Mouse (Mus musculus): ENCODE data around the gene Apbb1ip. TPM values are rescaled to one million over a fixed set of nuclear protein-coding genes. Genes with fewer than 3 reads are reported as not detected.

Apbb1ip gene
- polyA plus RNA-seq, 1 experiment: 3.5 TPM

GRCm38 (mm10) chr2:22749761-22750160 lies 24.1 kb upstream of the Apbb1ip start:
- TF ChIP-seq POLR2A (IDR thresholded peaks at IDR 0.05; ENCODE audit: extremely low read depth, insufficient read depth, low read length) (no peak), CTCF (IDR thresholded peaks at IDR 0.05; ENCODE audit: extremely low read depth, insufficient read depth, low read length) (no peak)
- no peaks in the 10 kb centered on the region for H3K4me1 ChIP-seq (ENCODE audit: control insufficient read depth, insufficient read depth, low read length)
- H3K4me3 ChIP-seq (ENCODE audit: insufficient read depth, low read length): no peak overlapping the region
- H3K27ac ChIP-seq (ENCODE audit: insufficient read depth, low read length): no peak overlapping the region

GRCm38 (mm10) chr2:22752492-22752891 lies 21.4 kb upstream of the Apbb1ip start:
- H3K27ac ChIP-seq (ENCODE audit: insufficient read depth, low read length): no peak overlapping the region
- no peaks in the 10 kb centered on the region for H3K4me1 ChIP-seq (ENCODE audit: control insufficient read depth, insufficient read depth, low read length)
- no peak overlapping the region for H3K4me3 ChIP-seq (ENCODE audit: insufficient read depth, low read length)
- no peak for TF ChIP-seq POLR2A (IDR thresholded peaks at IDR 0.05; ENCODE audit: extremely low read depth, insufficient read depth, low read length)
- no peak for TF ChIP-seq CTCF (IDR thresholded peaks at IDR 0.05; ENCODE audit: extremely low read depth, insufficient read depth, low read length)

- H3K4me1 ChIP-seq (ENCODE audit: control insufficient read depth, insufficient read depth, low read length): no peaks in the 10 kb centered on the region
- no peak for TF ChIP-seq POLR2A (IDR thresholded peaks at IDR 0.05; ENCODE audit: extremely low read depth, insufficient read depth, low read length)
- no peak for TF ChIP-seq CTCF (IDR thresholded peaks at IDR 0.05; ENCODE audit: extremely low read depth, insufficient read depth, low read length)
- H3K27ac ChIP-seq (ENCODE audit: insufficient read depth, low read length): no peak overlapping the region
Measured at GRCm38 (mm10) chr2:22753461-22754075, 20.3 kb upstream of the Apbb1ip start.

GRCm38 (mm10) chr2:22754222-22754824 lies 19.6 kb upstream of the Apbb1ip start:
- no peak overlapping the region for H3K27ac ChIP-seq (ENCODE audit: insufficient read depth, low read length)
- TF ChIP-seq CTCF (IDR thresholded peaks at IDR 0.05; ENCODE audit: extremely low read depth, insufficient read depth, low read length) (no peak), POLR2A (IDR thresholded peaks at IDR 0.05; ENCODE audit: extremely low read depth, insufficient read depth, low read length) (no peak)
- H3K4me3 ChIP-seq (ENCODE audit: insufficient read depth, low read length): no peak overlapping the region
- no peaks in the 10 kb centered on the region for H3K4me1 ChIP-seq (ENCODE audit: control insufficient read depth, insufficient read depth, low read length)

More at GRCm38 (mm10) chr2:22753461-22754075, 20.3 kb upstream of the Apbb1ip start:
- no peak overlapping the region for H3K4me3 ChIP-seq (ENCODE audit: insufficient read depth, low read length)

- TF ChIP-seq CTCF (IDR thresholded peaks at IDR 0.05; ENCODE audit: extremely low read depth, insufficient read depth, low read length) (no peak), POLR2A (IDR thresholded peaks at IDR 0.05; ENCODE audit: extremely low read depth, insufficient read depth, low read length) (no peak)
- Histone ChIP-seq H3K4me1 (ENCODE audit: control insufficient read depth, insufficient read depth, low read length) (no peaks in the 10 kb centered on the region), H3K27ac (ENCODE audit: insufficient read depth, low read length) (no peak overlapping the region), H3K4me3 (ENCODE audit: insufficient read depth, low read length) (no peak overlapping the region)
Measured at GRCm38 (mm10) chr2:22755561-22755960, 18.3 kb upstream of the Apbb1ip start.

- H3K4me1 ChIP-seq (ENCODE audit: control insufficient read depth, insufficient read depth, low read length): no peaks in the 10 kb centered on the region
- peak; percentile 64 for TF ChIP-seq CTCF (IDR thresholded peaks at IDR 0.05; ENCODE audit: extremely low read depth, insufficient read depth, low read length)
- no peak for TF ChIP-seq POLR2A (IDR thresholded peaks at IDR 0.05; ENCODE audit: extremely low read depth, insufficient read depth, low read length)
- H3K27ac ChIP-seq (ENCODE audit: insufficient read depth, low read length): no peak overlapping the region
- no peak overlapping the region for H3K4me3 ChIP-seq (ENCODE audit: insufficient read depth, low read length)
Measured at GRCm38 (mm10) chr2:22758310-22758972, 15.5 kb upstream of the Apbb1ip start.

GRCm38 (mm10) chr2:22760452-22760851 lies 13.4 kb upstream of the Apbb1ip start:
- Histone ChIP-seq H3K4me3 (ENCODE audit: insufficient read depth, low read length) (no peak overlapping the region), H3K4me1 (ENCODE audit: control insufficient read depth, insufficient read depth, low read length) (peaks cover 1% of the 10 kb centered on the region; the same call in 1 of the 2 replicates)
- TF ChIP-seq POLR2A (IDR thresholded peaks at IDR 0.05; ENCODE audit: extremely low read depth, insufficient read depth, low read length): no peak

GRCm38 (mm10) chr2:22761103-22761521 lies 12.8 kb upstream of the Apbb1ip start:
- no peak overlapping the region for H3K27ac ChIP-seq (ENCODE audit: insufficient read depth, low read length)
- TF ChIP-seq POLR2A (IDR thresholded peaks at IDR 0.05; ENCODE audit: extremely low read depth, insufficient read depth, low read length): no peak
- H3K4me1 ChIP-seq (ENCODE audit: control insufficient read depth, insufficient read depth, low read length): peaks cover 1% of the 10 kb centered on the region; the same call in 1 of the 2 replicates
- no peak overlapping the region for H3K4me3 ChIP-seq (ENCODE audit: insufficient read depth, low read length)

More at GRCm38 (mm10) chr2:22760452-22760851, 13.4 kb upstream of the Apbb1ip start:
- H3K27ac ChIP-seq (ENCODE audit: insufficient read depth, low read length): no peak overlapping the region

GRCm38 (mm10) chr2:22764774-22765387 lies 9.0 kb upstream of the Apbb1ip start:
- no peak for TF ChIP-seq CTCF (IDR thresholded peaks at IDR 0.05; ENCODE audit: extremely low read depth, insufficient read depth, low read length)
- no peak for TF ChIP-seq POLR2A (IDR thresholded peaks at IDR 0.05; ENCODE audit: extremely low read depth, insufficient read depth, low read length)
- Histone ChIP-seq H3K27ac (ENCODE audit: insufficient read depth, low read length) (no peak overlapping the region), H3K4me1 (ENCODE audit: control insufficient read depth, insufficient read depth, low read length) (peaks cover 1% of the 10 kb centered on the region; the same call in 1 of the 2 replicates), H3K4me3 (ENCODE audit: insufficient read depth, low read length) (no peak overlapping the region)
